In the genomic region with DNA sequence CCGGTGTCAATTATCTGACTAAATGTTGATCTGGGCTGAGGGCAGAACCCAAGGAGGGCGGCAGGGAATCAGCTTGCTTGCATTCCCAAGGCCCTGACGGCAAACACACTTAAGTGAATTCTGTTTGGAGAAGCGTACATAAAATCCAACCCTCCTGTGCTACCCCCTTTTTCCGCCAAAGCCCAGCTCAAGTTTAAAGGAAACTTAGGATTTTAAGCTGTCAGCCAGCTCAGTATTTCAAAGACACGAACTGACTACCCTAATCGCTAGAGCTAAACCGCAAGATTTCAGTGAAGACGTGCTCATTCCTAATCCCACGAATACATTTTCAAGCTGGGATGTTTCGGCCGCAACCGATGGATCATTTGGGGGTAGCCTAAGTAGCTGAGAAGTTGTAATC, we compare ENCODE assay signal across 14 mouse cellular contexts.
"Had no signal": no experiment of that assay in that cellular context is flagged by ENCODE, and none has a peak within 500 bp of the region (broad histone marks: within the 10 kb centered on the region; RNA-seq: fewer than 3 reads in every experiment).

No protein-coding gene starts in this region.

- H3K27me3 ChIP-seq: limb, embryonic 15.5 days; liver, embryonic 12.5 days; midbrain, embryonic 13.5 days; neural tube, embryonic 13.5 days had no signal

- H3K4me1 ChIP-seq: limb, embryonic 15.5 days; liver, embryonic 12.5 days; midbrain, embryonic 13.5 days had no signal

- H3K27ac ChIP-seq: limb, embryonic 15.5 days; liver, embryonic 12.5 days; midbrain, embryonic 13.5 days; neural tube, embryonic 13.5 days had no signal

- H3K4me2 ChIP-seq: limb, embryonic 15.5 days; liver, embryonic 12.5 days; midbrain, embryonic 13.5 days; neural tube, embryonic 13.5 days had no signal

- H3K36me3 ChIP-seq: limb, embryonic 15.5 days; liver, embryonic 12.5 days; midbrain, embryonic 13.5 days; neural tube, embryonic 13.5 days had no signal

- H3K4me3 ChIP-seq: limb, embryonic 15.5 days; liver, embryonic 12.5 days; midbrain, embryonic 13.5 days; neural tube, embryonic 13.5 days had no signal

- H3K9me3 ChIP-seq: limb, embryonic 15.5 days; liver, embryonic 12.5 days; midbrain, embryonic 13.5 days; neural tube, embryonic 13.5 days had no signal

- DNase-seq: kidney, adult 11 months; kidney, adult 9 months; kidney, postnatal 36 days; layer of hippocampus, adult 9-11 months; layer of hippocampus, postnatal 36 days; retina, postnatal 1 day; right cerebral cortex, postnatal 4 days; spleen, adult 18-20 months; thymus, adult 18-20 months; thymus, postnatal 14 days had no signal

- H3K9ac ChIP-seq: limb, embryonic 15.5 days; liver, embryonic 12.5 days; midbrain, embryonic 13.5 days; neural tube, embryonic 13.5 days had no signal

- ATAC-seq: liver, embryonic 12.5 days; midbrain, embryonic 13.5 days had no signal
